Mouse (Mus musculus): Measurements from ENCODE around the gene Ntsr2. TPM values are rescaled to one million over a fixed set of nuclear protein-coding genes. Genes with fewer than 3 reads are reported as not detected.

Gene Ntsr2
- polyA plus RNA-seq, 1 experiment from 2014 or later: not detected

Other genes starting within 250 kb of the Ntsr2 start
- 6.8 and 6.9 TPM in 2 replicates for gene Lpin1, start 42.4 kb upstream of the Ntsr2 start, polyA plus RNA-seq (2016; fragmentation: Nextera tagmentation; extraction: Ambion mirVana)
- gene Greb1, start 147.5 kb downstream of the Ntsr2 start, polyA plus RNA-seq (2016; fragmentation: Nextera tagmentation; extraction: Ambion mirVana): 1.7 and 1.9 TPM in 2 replicates
- 39.8 TPM in 2 replicates for gene E2f6, start 157.6 kb downstream of the Ntsr2 start, polyA plus RNA-seq (2016; fragmentation: Nextera tagmentation; extraction: Ambion mirVana)
- 14.3 and 14.4 TPM in 2 replicates for gene Rock2, start 241.5 kb downstream of the Ntsr2 start, polyA plus RNA-seq (2016; fragmentation: Nextera tagmentation; extraction: Ambion mirVana)